Comparison of ENCODE assay signal across 8 mouse cellular contexts in the genomic region with DNA sequence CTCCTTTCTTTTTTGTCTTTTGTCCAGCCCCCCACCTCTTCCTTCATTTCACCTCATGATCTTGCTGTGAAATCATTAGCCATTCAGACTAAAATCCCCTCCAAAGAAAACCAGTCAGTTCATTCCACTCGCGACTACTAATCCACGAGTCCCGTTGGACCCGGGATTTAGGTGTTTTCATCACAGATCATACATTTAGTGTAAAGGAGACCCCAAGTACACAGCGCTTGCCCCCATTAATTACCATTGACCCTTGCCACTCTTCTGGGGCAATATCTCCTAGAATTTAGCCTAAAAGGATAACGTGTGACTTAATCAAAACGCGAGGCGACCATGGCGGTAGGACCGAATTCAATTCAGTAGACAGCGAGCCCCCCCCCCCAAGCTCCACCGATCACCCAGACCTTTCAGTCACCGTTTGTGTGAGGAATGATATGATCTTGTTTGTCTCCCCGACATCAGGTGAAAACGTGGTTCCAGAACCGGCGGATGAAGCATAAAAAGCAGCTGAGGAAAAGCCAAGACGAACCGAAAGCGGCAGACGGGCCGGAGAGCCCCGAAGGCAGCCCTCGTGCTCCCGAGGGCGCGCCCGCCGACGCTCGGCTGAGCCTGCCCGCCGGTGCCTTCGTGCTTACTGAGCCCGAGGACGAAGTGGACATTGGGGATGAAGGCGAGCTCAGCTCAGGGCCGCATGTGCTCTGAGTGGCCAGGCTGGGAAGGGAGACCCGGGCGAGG. TPM values are rescaled to one million over a fixed set of nuclear protein-coding genes. Genes with fewer than 3 reads are reported as not detected.
A peak's percentile ranks its signal among the peaks of the same experiment; 100 is the strongest.
DNase-seq lines count a peak whose midpoint lies in the region; ATAC-seq and TF ChIP-seq lines count a peak whose summit lies in the region.
"Had no signal": no experiment of that assay in that cellular context is flagged by ENCODE, and none has a peak within 500 bp of the region (broad histone marks: within the 10 kb centered on the region; RNA-seq: fewer than 3 reads in every experiment).

No protein-coding gene starts in this region.

- H3K4me3 ChIP-seq in lung, postnatal 0 days (ENCODE audit: low read depth, low read length) = peak overlapping the region; percentile 32
- H3K4me3 ChIP-seq in forebrain, embryonic 15.5 days = peak overlapping the region; percentile 14
- H3K4me3 ChIP-seq in limb, embryonic 15.5 days = peak overlapping the region; percentile 29
- peak overlapping the region; percentile 31 for H3K4me3 ChIP-seq in stomach, embryonic 16.5 days (replicated peaks; ENCODE audit: low read length)
- H3K4me3 ChIP-seq in layer of hippocampus, adult 2 months = no peak overlapping the region

- H3K4me1 ChIP-seq in lung, postnatal 0 days (ENCODE audit: insufficient read depth, low read depth, low read length) = no peaks in the 10 kb centered on the region
- peaks cover 20% of the 10 kb centered on the region for H3K4me1 ChIP-seq in forebrain, embryonic 15.5 days
- peaks cover 20% of the 10 kb centered on the region for H3K4me1 ChIP-seq in limb, embryonic 15.5 days
- H3K4me1 ChIP-seq in stomach, embryonic 16.5 days (ENCODE audit: control insufficient read depth, insufficient read depth, low read length) = 0 out of 2 replicates have a peak, but pooled peaks cover 5% of the 10 kb centered on the region

- no peak for TF ChIP-seq CTCF in lung, postnatal 0 days (IDR thresholded peaks at IDR 0.05)
- TF ChIP-seq CTCF in layer of hippocampus, adult 2 months (conservative IDR thresholded peaks at IDR 0.05) = no peak

- H3K9me3 ChIP-seq in lung, postnatal 0 days (ENCODE audit: low read length) = no peaks in the 10 kb centered on the region
- H3K9me3 ChIP-seq in forebrain, embryonic 15.5 days = no peaks in the 10 kb centered on the region
- H3K9me3 ChIP-seq in limb, embryonic 15.5 days = no peaks in the 10 kb centered on the region
- no peaks in the 10 kb centered on the region for H3K9me3 ChIP-seq in stomach, embryonic 16.5 days (replicated peaks; ENCODE audit: control insufficient read depth, low read length)

- no peak overlapping the region for H3K27ac ChIP-seq in lung, postnatal 0 days (ENCODE audit: low read length)
- no peak overlapping the region for H3K27ac ChIP-seq in forebrain, embryonic 15.5 days (replicated peaks)
- H3K27ac ChIP-seq in limb, embryonic 15.5 days = no peak overlapping the region
- no peak overlapping the region for H3K27ac ChIP-seq in stomach, embryonic 16.5 days (ENCODE audit: low read length)
- H3K27ac ChIP-seq in layer of hippocampus, adult 2 months = no peak overlapping the region

- no peak for TF ChIP-seq EP300 in lung, postnatal 0 days (IDR thresholded peaks at IDR 0.05)

- 2% methylated on average over 42 of the region's 42 CpGs for WGBS in lung, postnatal 0 days
- WGBS in forebrain, embryonic 15.5 days = under 1% methylated on average over 42 of the region's 42 CpGs
- 2% methylated on average over 42 of the region's 42 CpGs for WGBS in limb, embryonic 15.5 days
- 2% methylated on average over 42 of the region's 42 CpGs for WGBS in stomach, embryonic 16.5 days

- no peak overlapping the region for H3K9ac ChIP-seq in lung, postnatal 0 days (replicated peaks; ENCODE audit: low read depth)
- H3K9ac ChIP-seq in forebrain, embryonic 15.5 days (replicated peaks) = no peak overlapping the region
- H3K9ac ChIP-seq in limb, embryonic 15.5 days = no peak overlapping the region
- no peak overlapping the region for H3K9ac ChIP-seq in stomach, embryonic 16.5 days (ENCODE audit: low read length)

- peaks cover 81% of the 10 kb centered on the region for H3K27me3 ChIP-seq in lung, postnatal 0 days (replicated peaks; ENCODE audit: insufficient read depth, low read length)
- peaks cover 89% of the 10 kb centered on the region for H3K27me3 ChIP-seq in forebrain, embryonic 15.5 days
- peaks cover 97% of the 10 kb centered on the region for H3K27me3 ChIP-seq in limb, embryonic 15.5 days
- H3K27me3 ChIP-seq in stomach, embryonic 16.5 days (ENCODE audit: control insufficient read depth, insufficient read depth, low read length) = peaks cover 85% of the 10 kb centered on the region

- no peak for ATAC-seq in lung, postnatal 0 days
- ATAC-seq in forebrain, embryonic 15.5 days (replicated peaks) = no peak
- no peak for ATAC-seq in limb, embryonic 15.5 days (ENCODE audit: insufficient number of reproducible peaks, low FRiP score, low TSS enrichment, low read depth)
- ATAC-seq in stomach, embryonic 16.5 days (ENCODE audit: insufficient read depth, low FRiP score) = no peak

- peak overlapping the region; percentile 41 for H3K4me2 ChIP-seq in lung, postnatal 0 days (replicated peaks; ENCODE audit: low read depth, low read length)
- no peak overlapping the region for H3K4me2 ChIP-seq in forebrain, embryonic 15.5 days (replicated peaks)
- peak overlapping the region; percentile 45 for H3K4me2 ChIP-seq in limb, embryonic 15.5 days
- peak overlapping the region; percentile 43 for H3K4me2 ChIP-seq in stomach, embryonic 16.5 days (ENCODE audit: low read depth, low read length)

- no peak for DNase-seq in lung, postnatal 0 days (ENCODE audit: low spot score)
- DNase-seq in lung, postnatal 36 days = no peak
- no peak for DNase-seq in thymus, postnatal 25 days
- DNase-seq in layer of hippocampus, adult 2 months (ENCODE audit: low spot score in 2 of 2) = no peak

- H3K36me3 ChIP-seq in lung, postnatal 0 days (ENCODE audit: insufficient read depth, low read length) = no peaks in the 10 kb centered on the region
- no peaks in the 10 kb centered on the region for H3K36me3 ChIP-seq in forebrain, embryonic 15.5 days
- no peaks in the 10 kb centered on the region for H3K36me3 ChIP-seq in limb, embryonic 15.5 days
- no peaks in the 10 kb centered on the region for H3K36me3 ChIP-seq in stomach, embryonic 16.5 days (ENCODE audit: control insufficient read depth, insufficient read depth, low read length)

RNA-seq across cellular contexts. Expression of gene Bsx, which starts 3.4 kb away (rescaled TPM):
- polyA plus RNA-seq in lung, postnatal 0 days (2015; fragmentation: Nextera tagmentation; extraction: Ambion mirVana) = not detected in 2 replicates
- polyA plus RNA-seq in forebrain, embryonic 15.5 days (2015; fragmentation: Nextera tagmentation; extraction: Ambion mirVana) = 0.91 and 2.9 TPM in 2 replicates
- not detected in 2 replicates for polyA plus RNA-seq in limb, embryonic 15.5 days (2015; fragmentation: Nextera tagmentation; extraction: Ambion mirVana)
- polyA plus RNA-seq in stomach, embryonic 16.5 days (2015; fragmentation: Nextera tagmentation; extraction: Ambion mirVana) = not detected in 2 replicates
- total RNA-seq in layer of hippocampus, adult 2 months (2021) = not detected
- total RNA-seq: layer of hippocampus, adult 18-20 months had no signal
